Mouse (Mus musculus) neural tube, embryonic 15.5 days (tissue): ENCODE measurements around the gene Gm9736. TPM values are rescaled to one million over a fixed set of nuclear protein-coding genes. Genes with fewer than 3 reads are reported as not detected.
"Not testable (repeated sequence)": the region's sequence is repeated elsewhere in the genome, so short reads cannot be mapped to it uniquely, and the experiment has no call there.

Experiments used
- ATAC-seq: fragments of 200-750 bp; cut with Nextera tagmentation; 2 replicates; pipeline ENCODE4 v1.8.0; 2017; ENCODE audit warnings: mild to moderate bottlenecking, moderate TSS enrichment, moderate library complexity; ENCODE audit not compliant: low FRiP score
- H3K27ac ChIP-seq: fragments of 300-500 bp; sonication (generic); replicated peaks from 2 replicates; pipeline ENCODE4 v1.5.1; 2015; ENCODE audit warnings: mild to moderate bottlenecking, inconsistent platforms
- H3K27me3 ChIP-seq: fragments of 300-500 bp; sonication (generic); replicated peaks from 2 replicates; pipeline ENCODE4 v1.6.1; 2015; ENCODE audit warnings: inconsistent platforms
- H3K36me3 ChIP-seq: fragments of 300-500 bp; sonication (generic); 2 replicates; pipeline ENCODE4 v1.6.1; 2015; ENCODE audit warnings: inconsistent platforms
- H3K4me1 ChIP-seq: fragments of 300-500 bp; sonication (generic); 2 replicates; pipeline ENCODE4 v1.6.1; 2015; ENCODE audit warnings: inconsistent platforms
- H3K4me2 ChIP-seq: fragments of 300-500 bp; sonication (generic); 2 replicates; pipeline ENCODE4 v1.6.1; 2015; ENCODE audit warnings: inconsistent platforms, mild to moderate bottlenecking, moderate library complexity
- H3K4me3 ChIP-seq: fragments of 300-500 bp; sonication (generic); replicated peaks from 2 replicates; pipeline ENCODE4 v1.5.1; 2015; ENCODE audit warnings: mild to moderate bottlenecking, inconsistent platforms
- H3K9ac ChIP-seq: fragments of 300-500 bp; sonication (generic); replicated peaks from 2 replicates; pipeline ENCODE4 v1.6.1; 2015; ENCODE audit warnings: mild to moderate bottlenecking, inconsistent platforms
- H3K9me3 ChIP-seq: fragments of 300-500 bp; sonication (generic); replicated peaks from 2 replicates; pipeline ENCODE4 v1.6.1; 2016; ENCODE audit warnings: inconsistent platforms
- WGBS: fragments of 180-500 bp; shearing (Covaris S2); methylation state at CpG from one replicate; pipeline ENCODE4 v1.1.7; 2015; ENCODE audit warnings: mixed read lengths; 5-methylcytosine and 5-hydroxymethylcytosine counted together
- polyA plus RNA-seq: library from polyadenylated mRNA; unstranded; fragments of >200 nt; fragmentation: Nextera tagmentation; extraction: Ambion mirVana; gene quantifications from 2 replicates; pipeline ENCODE4 v1.2.1, GENCODE M21; 2015

Gm9736 gene
- polyA plus RNA-seq, 1 experiment from 2014 or later: not detected

DNA sequence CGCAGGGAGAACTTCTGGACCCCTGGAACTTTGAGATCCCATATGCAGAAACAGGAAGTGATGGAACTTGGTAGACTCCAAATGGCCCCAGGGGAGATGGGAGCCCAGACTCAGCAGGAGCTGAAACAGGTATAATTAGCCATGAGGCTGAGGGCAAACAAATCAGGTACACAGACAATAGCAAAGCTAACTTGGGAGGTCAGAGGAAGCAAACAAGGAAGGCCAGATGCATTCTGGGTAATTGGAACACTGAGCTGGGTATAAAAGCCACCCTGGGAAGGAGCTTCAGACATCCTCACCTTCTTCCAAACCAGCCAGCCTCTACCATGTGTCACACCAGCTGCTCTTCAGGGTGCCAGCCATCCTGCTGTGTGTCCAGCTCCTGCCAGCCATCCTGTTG, 30.9 kb downstream of the Gm9736 start, which contains the start of gene Krtap12-1:
Gene Krtap12-1, plus strand, starts transcription at position 301 of the 400 bp plus-strand sequence.
- not testable (repeated sequence) for H3K4me1 ChIP-seq, H3K36me3 ChIP-seq, H3K27me3 ChIP-seq, ATAC-seq, H3K9ac ChIP-seq, H3K27ac ChIP-seq, H3K4me3 ChIP-seq, H3K4me2 ChIP-seq, H3K9me3 ChIP-seq
- WGBS: 83% methylated on average over 1 of the region's 1 CpGs

GRCm38 (mm10) chr10:77715507-77715906, 35.6 kb downstream of the Gm9736 start, which contains the start of gene Gm10142:
Gene Gm10142 (plus strand): TSS chr10:77715807.
- H3K4me1 ChIP-seq: no peaks in the 10 kb centered on the region
- H3K4me3 ChIP-seq: no peak within 1 kb of the TSS
- WGBS: 86% methylated on average over 1 of the region's 1 CpGs
- H3K27me3 ChIP-seq: no peaks in the 10 kb centered on the region
- H3K4me2 ChIP-seq: no peak within 1 kb of the TSS
- no peak within 1 kb of the TSS for H3K9ac ChIP-seq
- no peak within 1 kb of the TSS for H3K27ac ChIP-seq
- H3K9me3 ChIP-seq: no peaks in the 10 kb centered on the region
- no peaks in the 10 kb centered on the region for H3K36me3 ChIP-seq
- ATAC-seq: no peak

GRCm38 (mm10) chr10:77713734-77714133, 37.4 kb downstream of the Gm9736 start:
- no peak for ATAC-seq
- Histone ChIP-seq H3K4me1 (no peaks in the 10 kb centered on the region), H3K9me3 (no peaks in the 10 kb centered on the region), H3K36me3 (no peaks in the 10 kb centered on the region), H3K27ac (no peak overlapping the region), H3K4me3 (no peak overlapping the region), H3K27me3 (no peaks in the 10 kb centered on the region), H3K4me2 (no peak overlapping the region), H3K9ac (no peak overlapping the region)
- 78% methylated on average over 4 of the region's 4 CpGs for WGBS

- not testable (repeated sequence) for H3K27me3 ChIP-seq, ATAC-seq, H3K36me3 ChIP-seq, H3K4me2 ChIP-seq, H3K4me3 ChIP-seq, H3K9me3 ChIP-seq, H3K27ac ChIP-seq, H3K4me1 ChIP-seq, H3K9ac ChIP-seq
Observed at GRCm38 (mm10) chr10:77711157-77711556, 40.0 kb downstream of the Gm9736 start, which contains the start of gene Gm10024. Gene Gm10024 (plus strand): TSS chr10:77711457.

- Histone ChIP-seq H3K36me3 (no peaks in the 10 kb centered on the region), H3K9ac (no peak overlapping the region), H3K27ac (no peak overlapping the region), H3K4me1 (no peaks in the 10 kb centered on the region), H3K4me3 (no peak overlapping the region), H3K4me2 (no peak overlapping the region), H3K9me3 (no peaks in the 10 kb centered on the region), H3K27me3 (no peaks in the 10 kb centered on the region)
- no peak for ATAC-seq
- 86% methylated on average over 3 of the region's 3 CpGs for WGBS
Observed at GRCm38 (mm10) chr10:77709831-77710230, 41.3 kb downstream of the Gm9736 start.

DNA sequence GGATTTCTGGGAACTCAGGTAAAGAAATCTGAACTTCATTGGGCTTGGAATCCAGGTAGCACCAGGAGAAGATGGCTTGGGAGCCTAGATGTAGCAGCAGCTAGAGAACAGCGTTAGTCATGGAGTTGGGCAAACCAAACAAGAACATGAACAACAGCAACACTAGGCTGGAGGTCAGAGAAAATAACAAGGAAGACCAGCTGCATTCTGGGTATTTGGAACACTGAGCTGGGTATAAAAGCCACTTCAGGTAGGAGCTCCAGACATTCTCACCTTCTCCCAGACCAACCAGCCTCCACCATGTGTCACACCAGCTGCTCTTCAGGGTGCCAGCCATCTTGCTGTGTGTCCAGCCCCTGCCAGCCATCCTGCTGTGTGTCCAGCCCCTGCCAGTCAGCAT, 44.8 kb downstream of the Gm9736 start, which contains the start of gene Gm10272:
Gene Gm10272, plus strand, starts transcription at position 301 of the 400 bp plus-strand sequence.
- H3K9ac ChIP-seq: no peak within 1 kb of the TSS
- no peak within 1 kb of the TSS for H3K4me2 ChIP-seq
- H3K36me3 ChIP-seq: no peaks in the 10 kb centered on the region
- ATAC-seq: no peak
- H3K4me3 ChIP-seq: no peak within 1 kb of the TSS
- no peaks in the 10 kb centered on the region for H3K9me3 ChIP-seq
- no peak within 1 kb of the TSS for H3K27ac ChIP-seq
- no peaks in the 10 kb centered on the region for H3K27me3 ChIP-seq
- WGBS: 84% methylated on average over 1 of the region's 1 CpGs
- no peaks in the 10 kb centered on the region for H3K4me1 ChIP-seq

Other genes with a start within 250 kb of the Gm9736 start
- gene Fam207a, start 235.6 kb downstream of the Gm9736 start, polyA plus RNA-seq: 42.4 and 42.6 TPM in 2 replicates
- gene Itgb2, start 221.1 kb downstream of the Gm9736 start, polyA plus RNA-seq: 1.0 and 4.8 TPM in 2 replicates
- gene Pttg1ip, start 169.6 kb downstream of the Gm9736 start, polyA plus RNA-seq: 73.9 and 91.7 TPM in 2 replicates
- 275 and 286 TPM in 2 replicates for gene Sumo3, start 145.3 kb downstream of the Gm9736 start, polyA plus RNA-seq
- 1.4 and 2.4 TPM in 2 replicates for gene Gm49325, start 145.2 kb downstream of the Gm9736 start, polyA plus RNA-seq
- 77.1 and 79.6 TPM in 2 replicates for gene Ube2g2, start 129.1 kb downstream of the Gm9736 start, polyA plus RNA-seq
- gene Tspear, start 64.8 kb downstream of the Gm9736 start, polyA plus RNA-seq: 1.6 and 1.9 TPM in 2 replicates
- gene Gm19402, start 60.6 kb downstream of the Gm9736 start, polyA plus RNA-seq: not detected in 2 replicates
- not detected in 2 replicates for gene Gm9508, start 54.1 kb downstream of the Gm9736 start, polyA plus RNA-seq
- not detected in 2 replicates for gene Gm10272, start 44.7 kb downstream of the Gm9736 start, polyA plus RNA-seq
- gene Gm10024, start 39.9 kb downstream of the Gm9736 start, polyA plus RNA-seq: not detected in 2 replicates
- gene Gm10142, start 35.5 kb downstream of the Gm9736 start, polyA plus RNA-seq: not detected in 2 replicates
- not detected in 2 replicates for gene Krtap12-1, start 30.8 kb downstream of the Gm9736 start, polyA plus RNA-seq
- gene Gm10100, start 24.9 kb downstream of the Gm9736 start, polyA plus RNA-seq: not detected in 2 replicates
- not detected in 2 replicates for gene Gm18596, start 8.7 kb downstream of the Gm9736 start, polyA plus RNA-seq
- gene Gm3233, start 8.3 kb upstream of the Gm9736 start, polyA plus RNA-seq: not detected in 2 replicates
- not detected in 2 replicates for gene Gm3238, start 20.0 kb upstream of the Gm9736 start, polyA plus RNA-seq
- not detected in 2 replicates for gene Gm7138, start 25.6 kb upstream of the Gm9736 start, polyA plus RNA-seq
- gene Gm3250, start 31.2 kb upstream of the Gm9736 start, polyA plus RNA-seq: not detected in 2 replicates
- not detected in 2 replicates for gene Gm7137, start 36.8 kb upstream of the Gm9736 start, polyA plus RNA-seq
- gene Gm9639, start 43.7 kb upstream of the Gm9736 start, polyA plus RNA-seq: not detected in 2 replicates
- gene Gm19668, start 47.8 kb upstream of the Gm9736 start, polyA plus RNA-seq: not detected in 2 replicates
- gene Gm9507, start 60.5 kb upstream of the Gm9736 start, polyA plus RNA-seq: not detected in 2 replicates
- gene Gm2696, start 63.3 kb upstream of the Gm9736 start, polyA plus RNA-seq: not detected in 2 replicates
- gene Krtap10-4, start 75.7 kb upstream of the Gm9736 start, polyA plus RNA-seq: not detected in 2 replicates
- not detected in 2 replicates for gene Krtap10-10, start 84.6 kb upstream of the Gm9736 start, polyA plus RNA-seq
- not detected in 2 replicates for gene Gm36176, start 95.4 kb upstream of the Gm9736 start, polyA plus RNA-seq
- 0.20 TPM in 1 of 2 replicates, not detected in the other for gene Gm10318, start 101.5 kb upstream of the Gm9736 start, polyA plus RNA-seq
- gene Gm3285, start 110.6 kb upstream of the Gm9736 start, polyA plus RNA-seq: not detected in 2 replicates
- 19.0 and 22.8 TPM in 2 replicates for gene Lrrc3, start 151.2 kb upstream of the Gm9736 start, polyA plus RNA-seq
- 8.1 and 9.5 TPM in 2 replicates for gene Trpm2, start 219.2 kb upstream of the Gm9736 start, polyA plus RNA-seq
- gene 1810043G02Rik, start 227.2 kb upstream of the Gm9736 start, polyA plus RNA-seq: 48.5 and 51.5 TPM in 2 replicates